Mouse (Mus musculus): Measurements from ENCODE around the gene Ccm2. TPM values are rescaled to one million over a fixed set of nuclear protein-coding genes. Genes with fewer than 3 reads are reported as not detected.
A peak's percentile ranks its signal among the peaks of the same experiment; 100 is the strongest.

The Ccm2 gene
- polyA plus RNA-seq, 1 experiment from 2014 or later, result 87.8 TPM

- peak overlapping the region; percentile 32; the same call in 1 of the 2 replicates for H3K9ac ChIP-seq (replicated peaks)
- no peak for ATAC-seq
- H3K36me3 ChIP-seq, result peaks cover 10% of the 10 kb centered on the region
- no peaks in the 10 kb centered on the region for H3K9me3 ChIP-seq
- H3K4me1 ChIP-seq (replicated peaks), result peaks cover 24% of the 10 kb centered on the region
- WGBS, result 88% methylated on average over 8 of the region's 8 CpGs
- no peaks in the 10 kb centered on the region for H3K27me3 ChIP-seq
- peak overlapping the region; percentile 73 for H3K27ac ChIP-seq
- H3K4me2 ChIP-seq (replicated peaks), result no peak overlapping the region
- H3K4me3 ChIP-seq (replicated peaks), result no peak overlapping the region
Measured at GRCm38 (mm10) chr11:6567951-6568350, 21.3 kb downstream of the Ccm2 start.

- Histone ChIP-seq H3K27ac (peak overlapping the region; percentile 73), H3K4me1 (replicated peaks) (peaks cover 24% of the 10 kb centered on the region), H3K9me3 (no peaks in the 10 kb centered on the region), H3K4me3 (replicated peaks) (no peak overlapping the region), H3K4me2 (replicated peaks) (peak overlapping the region; percentile 25), H3K27me3 (no peaks in the 10 kb centered on the region), H3K36me3 (peaks cover 13% of the 10 kb centered on the region), H3K9ac (replicated peaks) (peak overlapping the region; percentile 40; the same call in 1 of the 2 replicates)
- WGBS, result 46% methylated on average over 11 of the region's 11 CpGs
- peak; percentile 73 for ATAC-seq
Measured at GRCm38 (mm10) chr11:6568584-6569409, 22.1 kb downstream of the Ccm2 start.

GRCm38 (mm10) chr11:6569410-6569777 lies 22.7 kb downstream of the Ccm2 start:
- peak; percentile 19; the same call in 1 of the 2 replicates for ATAC-seq
- Histone ChIP-seq H3K4me3 (replicated peaks) (no peak overlapping the region), H3K27ac (peak overlapping the region; percentile 73), H3K4me1 (replicated peaks) (peaks cover 24% of the 10 kb centered on the region), H3K36me3 (peaks cover 11% of the 10 kb centered on the region), H3K9ac (replicated peaks) (0 out of 2 replicates have a peak overlapping the region, but pooled peaks have one; percentile 40), H3K27me3 (no peaks in the 10 kb centered on the region), H3K9me3 (no peaks in the 10 kb centered on the region), H3K4me2 (replicated peaks) (no peak overlapping the region)
- WGBS, result 50% methylated on average over 3 of the region's 3 CpGs

- Histone ChIP-seq H3K27ac (no peak overlapping the region), H3K36me3 (peaks cover 23% of the 10 kb centered on the region), H3K9ac (replicated peaks) (no peak overlapping the region), H3K9me3 (no peaks in the 10 kb centered on the region), H3K4me1 (replicated peaks) (no peaks in the 10 kb centered on the region), H3K4me3 (replicated peaks) (no peak overlapping the region), H3K27me3 (no peaks in the 10 kb centered on the region), H3K4me2 (replicated peaks) (no peak overlapping the region)
- 69% methylated on average over 3 of the region's 3 CpGs for WGBS
- no peak for ATAC-seq
Measured at GRCm38 (mm10) chr11:6576151-6576550, 29.5 kb downstream of the Ccm2 start.

GRCm38 (mm10) chr11:6579361-6579760 lies 32.7 kb downstream of the Ccm2 start:
- 89% methylated on average over 7 of the region's 7 CpGs for WGBS

GRCm38 (mm10) chr11:6580065-6580750 lies 33.5 kb downstream of the Ccm2 start:
- 70% methylated on average over 4 of the region's 4 CpGs for WGBS
- Histone ChIP-seq H3K27ac (no peak overlapping the region), H3K4me1 (replicated peaks) (no peaks in the 10 kb centered on the region), H3K9me3 (no peaks in the 10 kb centered on the region), H3K27me3 (no peaks in the 10 kb centered on the region), H3K9ac (replicated peaks) (no peak overlapping the region), H3K4me3 (replicated peaks) (no peak overlapping the region), H3K4me2 (replicated peaks) (no peak overlapping the region), H3K36me3 (peaks cover 26% of the 10 kb centered on the region)
- ATAC-seq, result peak; percentile 11; the same call in 1 of the 2 replicates

More at GRCm38 (mm10) chr11:6579361-6579760, 32.7 kb downstream of the Ccm2 start:
- H3K4me3 ChIP-seq (replicated peaks), result no peak overlapping the region
- H3K9me3 ChIP-seq, result no peaks in the 10 kb centered on the region
- no peak overlapping the region for H3K4me2 ChIP-seq (replicated peaks)
- no peak overlapping the region for H3K27ac ChIP-seq
- ATAC-seq, result no peak
- H3K36me3 ChIP-seq, result peaks cover 17% of the 10 kb centered on the region
- H3K9ac ChIP-seq (replicated peaks), result no peak overlapping the region
- no peaks in the 10 kb centered on the region for H3K4me1 ChIP-seq (replicated peaks)
- H3K27me3 ChIP-seq, result no peaks in the 10 kb centered on the region

GRCm38 (mm10) chr11:6581560-6581959 lies 34.9 kb downstream of the Ccm2 start:
- ATAC-seq, result no peak
- H3K36me3 ChIP-seq, result peaks cover 27% of the 10 kb centered on the region
- no peak overlapping the region for H3K4me2 ChIP-seq (replicated peaks)
- no peak overlapping the region for H3K27ac ChIP-seq
- H3K9ac ChIP-seq (replicated peaks), result no peak overlapping the region
- H3K9me3 ChIP-seq, result no peaks in the 10 kb centered on the region
- no peaks in the 10 kb centered on the region for H3K27me3 ChIP-seq
- WGBS, result 97% methylated on average over 2 of the region's 2 CpGs
- H3K4me3 ChIP-seq (replicated peaks), result no peak overlapping the region
- H3K4me1 ChIP-seq (replicated peaks), result no peaks in the 10 kb centered on the region

- H3K4me3 ChIP-seq (replicated peaks), result no peak overlapping the region
- ATAC-seq, result no peak
- no peaks in the 10 kb centered on the region for H3K9me3 ChIP-seq
- peaks cover 43% of the 10 kb centered on the region for H3K36me3 ChIP-seq
- no peaks in the 10 kb centered on the region for H3K4me1 ChIP-seq (replicated peaks)
- WGBS, result 91% methylated on average over 8 of the region's 8 CpGs
- no peak overlapping the region for H3K4me2 ChIP-seq (replicated peaks)
- H3K27ac ChIP-seq, result no peak overlapping the region
- no peaks in the 10 kb centered on the region for H3K27me3 ChIP-seq
- no peak overlapping the region for H3K9ac ChIP-seq (replicated peaks)
Measured at GRCm38 (mm10) chr11:6585748-6586147, 39.1 kb downstream of the Ccm2 start.

- Histone ChIP-seq H3K27me3 (no peaks in the 10 kb centered on the region), H3K27ac (no peak overlapping the region), H3K4me3 (replicated peaks) (no peak overlapping the region), H3K36me3 (peaks cover 53% of the 10 kb centered on the region), H3K9me3 (no peaks in the 10 kb centered on the region), H3K4me2 (replicated peaks) (no peak overlapping the region), H3K4me1 (replicated peaks) (no peaks in the 10 kb centered on the region), H3K9ac (replicated peaks) (no peak overlapping the region)
- no peak for ATAC-seq
- WGBS, result 84% methylated on average over 3 of the region's 3 CpGs
Measured at GRCm38 (mm10) chr11:6586660-6587059, 40.0 kb downstream of the Ccm2 start.

- H3K36me3 ChIP-seq, result peaks cover 60% of the 10 kb centered on the region
- no peak overlapping the region for H3K4me2 ChIP-seq (replicated peaks)
- H3K9ac ChIP-seq (replicated peaks), result no peak overlapping the region
- ATAC-seq, result no peak
- WGBS, result 93% methylated on average over 7 of the region's 7 CpGs
- H3K9me3 ChIP-seq, result no peaks in the 10 kb centered on the region
- no peak overlapping the region for H3K4me3 ChIP-seq (replicated peaks)
- no peak overlapping the region for H3K27ac ChIP-seq
- no peaks in the 10 kb centered on the region for H3K27me3 ChIP-seq
- no peaks in the 10 kb centered on the region for H3K4me1 ChIP-seq (replicated peaks)
Measured at GRCm38 (mm10) chr11:6587249-6587940, 40.7 kb downstream of the Ccm2 start.

- ATAC-seq, result no peak
- Histone ChIP-seq H3K9me3 (no peaks in the 10 kb centered on the region), H3K4me3 (replicated peaks) (no peak overlapping the region), H3K4me2 (replicated peaks) (no peak overlapping the region), H3K36me3 (peaks cover 69% of the 10 kb centered on the region), H3K4me1 (replicated peaks) (no peaks in the 10 kb centered on the region), H3K27ac (no peak overlapping the region), H3K9ac (replicated peaks) (no peak overlapping the region), H3K27me3 (no peaks in the 10 kb centered on the region)
- 95% methylated on average over 7 of the region's 7 CpGs for WGBS
Measured at GRCm38 (mm10) chr11:6588295-6588694, 41.6 kb downstream of the Ccm2 start.

GRCm38 (mm10) chr11:6589838-6590237 lies 43.2 kb downstream of the Ccm2 start:
- Histone ChIP-seq H3K9me3 (no peaks in the 10 kb centered on the region), H3K4me1 (replicated peaks) (no peaks in the 10 kb centered on the region), H3K9ac (replicated peaks) (no peak overlapping the region), H3K4me3 (replicated peaks) (no peak overlapping the region), H3K36me3 (peaks cover 79% of the 10 kb centered on the region), H3K27me3 (no peaks in the 10 kb centered on the region), H3K27ac (no peak overlapping the region), H3K4me2 (replicated peaks) (no peak overlapping the region)
- 96% methylated on average over 7 of the region's 7 CpGs for WGBS
- ATAC-seq, result no peak
